ENCODE assay signal across 8 mouse cellular contexts in the genomic region with DNA sequence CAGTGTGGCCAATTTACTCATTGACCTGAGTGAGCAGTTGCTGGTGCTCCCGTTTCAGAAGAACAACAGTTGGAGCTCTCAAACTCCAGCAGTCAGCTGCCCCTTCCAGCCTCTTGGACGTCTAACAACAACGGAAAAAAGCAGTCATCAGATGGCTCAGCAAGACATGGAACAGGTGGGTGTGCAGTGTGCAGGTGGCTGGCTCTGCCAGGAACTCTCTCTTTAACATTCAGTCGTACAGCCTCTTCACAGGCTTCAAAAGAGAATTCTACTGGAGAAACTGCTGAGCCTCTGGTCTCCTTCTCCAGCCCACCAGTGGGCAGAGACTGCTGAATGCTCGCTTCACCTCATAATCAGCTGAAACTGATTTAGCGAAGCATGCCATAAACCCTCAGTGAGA.
"Had no signal": no experiment of that assay in that cellular context is flagged by ENCODE, and none has a peak within 500 bp of the region (broad histone marks: within the 10 kb centered on the region; RNA-seq: fewer than 3 reads in every experiment).

No protein-coding gene starts in this region.

- DNase-seq: kidney, adult 8-10 months; kidney, postnatal 25 days; lung, adult 2 months; lung, postnatal 36 days; midbrain, embryonic 14.5 days; spleen, adult 18-20 months; thymus, adult 2 months; thymus, postnatal 36 days had no signal
